In the genomic region with DNA sequence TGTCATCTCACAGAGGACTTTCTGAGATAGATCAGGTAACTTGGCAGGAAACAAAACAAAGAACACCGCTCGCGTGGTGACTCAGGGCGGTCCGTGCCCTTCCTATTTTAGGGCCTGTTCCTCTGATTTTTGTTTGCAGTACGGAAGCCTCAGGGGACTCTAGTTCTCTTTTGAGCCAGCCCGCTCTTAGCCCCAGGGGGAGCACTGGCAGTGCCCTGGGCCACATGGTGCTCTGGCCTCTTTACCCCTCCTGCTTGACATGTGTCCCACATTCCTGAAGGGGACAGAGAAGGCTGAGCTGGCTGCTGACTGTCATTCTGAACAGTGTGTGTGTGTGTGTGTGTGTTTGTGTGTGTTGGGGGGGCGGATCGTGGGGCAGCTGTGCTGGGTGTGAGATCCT, we compare ENCODE assay signal across 11 mouse cellular contexts. TPM values are rescaled to one million over a fixed set of nuclear protein-coding genes. Genes with fewer than 3 reads are reported as not detected.
DNase-seq lines count a peak whose midpoint lies in the region; ATAC-seq and TF ChIP-seq lines count a peak whose summit lies in the region.
"Had no signal": no experiment of that assay in that cellular context is flagged by ENCODE, and none has a peak within 500 bp of the region (broad histone marks: within the 10 kb centered on the region; RNA-seq: fewer than 3 reads in every experiment).

No protein-coding gene starts in this region.

- no peaks in the 10 kb centered on the region for H3K9me3 ChIP-seq in heart, embryonic 13.5 days
- H3K9me3 ChIP-seq in heart, embryonic 12.5 days (replicated peaks), result no peaks in the 10 kb centered on the region
- no peaks in the 10 kb centered on the region for H3K9me3 ChIP-seq in limb, embryonic 14.5 days (ENCODE audit: control insufficient read depth, low read length)
- no peaks in the 10 kb centered on the region for H3K9me3 ChIP-seq in stomach, embryonic 16.5 days (replicated peaks; ENCODE audit: control insufficient read depth, low read length)
- H3K9me3 ChIP-seq: limb, embryonic 13.5 days had no signal

- no peak overlapping the region for H3K27ac ChIP-seq in heart, embryonic 13.5 days (replicated peaks)
- no peak overlapping the region for H3K27ac ChIP-seq in heart, embryonic 12.5 days (ENCODE audit: poor library complexity, severe bottlenecking)
- no peak overlapping the region for H3K27ac ChIP-seq in limb, embryonic 14.5 days (replicated peaks; ENCODE audit: low read depth, low read length)
- H3K27ac ChIP-seq in stomach, embryonic 16.5 days (ENCODE audit: low read length), result peak overlapping the region; percentile 31; the same call in 1 of the 2 replicates

- 40% methylated on average over 9 of the region's 9 CpGs for WGBS in heart, embryonic 13.5 days
- 44% methylated on average over 9 of the region's 9 CpGs for WGBS in heart, embryonic 12.5 days
- WGBS in limb, embryonic 14.5 days, result 45% methylated on average over 9 of the region's 9 CpGs
- 36% methylated on average over 9 of the region's 9 CpGs for WGBS in stomach, embryonic 16.5 days

- H3K4me3 ChIP-seq in heart, embryonic 13.5 days, result no peak overlapping the region
- no peak overlapping the region for H3K4me3 ChIP-seq in heart, embryonic 12.5 days
- no peak overlapping the region for H3K4me3 ChIP-seq in limb, embryonic 14.5 days (replicated peaks; ENCODE audit: low read length)
- H3K4me3 ChIP-seq in stomach, embryonic 16.5 days (replicated peaks; ENCODE audit: low read length), result no peak overlapping the region
- H3K4me3 ChIP-seq: limb, embryonic 13.5 days had no signal

- DNase-seq in spleen, adult 18-20 months, result peak; percentile 59 to 63
- no peak for DNase-seq in spleen, adult 12 weeks (ENCODE audit: low spot score)
- DNase-seq in limb, embryonic 14.5 days (ENCODE audit: low spot score), result no peak
- no peak for DNase-seq in urinary bladder, postnatal 4 days (ENCODE audit: low spot score in 2 of 2)
- DNase-seq: cerebellum, adult 11-12 months; heart, postnatal 36 days had no signal

- no peaks in the 10 kb centered on the region for H3K27me3 ChIP-seq in heart, embryonic 13.5 days (replicated peaks)
- H3K27me3 ChIP-seq in heart, embryonic 12.5 days (replicated peaks), result no peaks in the 10 kb centered on the region
- no peaks in the 10 kb centered on the region for H3K27me3 ChIP-seq in limb, embryonic 14.5 days (ENCODE audit: control insufficient read depth, insufficient read depth, low read length)
- H3K27me3 ChIP-seq in stomach, embryonic 16.5 days (ENCODE audit: control insufficient read depth, insufficient read depth, low read length), result no peaks in the 10 kb centered on the region
- H3K27me3 ChIP-seq: limb, embryonic 13.5 days had no signal

- no peak for TF ChIP-seq POLR2A in limb, embryonic 14.5 days (IDR thresholded peaks at IDR 0.05; ENCODE audit: borderline replicate concordance, extremely low read depth, insufficient read depth, insufficient read length)

- no peaks in the 10 kb centered on the region for H3K36me3 ChIP-seq in heart, embryonic 13.5 days
- H3K36me3 ChIP-seq in heart, embryonic 12.5 days, result no peaks in the 10 kb centered on the region
- no peaks in the 10 kb centered on the region for H3K36me3 ChIP-seq in limb, embryonic 14.5 days (ENCODE audit: control insufficient read depth, insufficient read depth, low read length)
- no peaks in the 10 kb centered on the region for H3K36me3 ChIP-seq in stomach, embryonic 16.5 days (ENCODE audit: control insufficient read depth, insufficient read depth, low read length)
- H3K36me3 ChIP-seq: limb, embryonic 13.5 days had no signal

- ATAC-seq in heart, embryonic 13.5 days (ENCODE audit: extremely low read depth, insufficient number of reproducible peaks, low FRiP score, low TSS enrichment), result no peak
- no peak for ATAC-seq in heart, embryonic 12.5 days (ENCODE audit: insufficient number of reproducible peaks, low FRiP score)
- no peak for ATAC-seq in limb, embryonic 14.5 days (ENCODE audit: low FRiP score, low read depth)
- ATAC-seq in stomach, embryonic 16.5 days (ENCODE audit: insufficient read depth, low FRiP score), result no peak
- no peak for ATAC-seq in cerebellum, adult (ENCODE audit: insufficient number of reproducible peaks, low FRiP score, low TSS enrichment)

- H3K4me2 ChIP-seq in heart, embryonic 13.5 days, result no peak overlapping the region
- no peak overlapping the region for H3K4me2 ChIP-seq in heart, embryonic 12.5 days
- no peak overlapping the region for H3K4me2 ChIP-seq in limb, embryonic 14.5 days (replicated peaks; ENCODE audit: low read depth, low read length, severe bottlenecking)
- H3K4me2 ChIP-seq in stomach, embryonic 16.5 days (ENCODE audit: low read depth, low read length), result no peak overlapping the region
- H3K4me2 ChIP-seq: limb, embryonic 13.5 days had no signal

- H3K9ac ChIP-seq in heart, embryonic 13.5 days, result peak overlapping the region; percentile 0; the same call in 1 of the 2 replicates
- no peak overlapping the region; the same call in 1 of the 2 replicates for H3K9ac ChIP-seq in heart, embryonic 12.5 days
- H3K9ac ChIP-seq in limb, embryonic 14.5 days (ENCODE audit: low read depth, low read length, severe bottlenecking), result peak overlapping the region; percentile 25; the same call in 1 of the 2 replicates
- H3K9ac ChIP-seq in stomach, embryonic 16.5 days (ENCODE audit: low read length), result peak overlapping the region; percentile 38; the same call in 1 of the 2 replicates
- H3K9ac ChIP-seq: limb, embryonic 13.5 days had no signal

- H3K4me1 ChIP-seq in heart, embryonic 13.5 days, result peaks cover 69% of the 10 kb centered on the region
- H3K4me1 ChIP-seq in heart, embryonic 12.5 days (replicated peaks), result peaks cover 64% of the 10 kb centered on the region
- peaks cover 28% of the 10 kb centered on the region for H3K4me1 ChIP-seq in limb, embryonic 14.5 days (ENCODE audit: control insufficient read depth, insufficient read depth, low read length)
- H3K4me1 ChIP-seq in stomach, embryonic 16.5 days (ENCODE audit: control insufficient read depth, insufficient read depth, low read length), result peaks cover 69% of the 10 kb centered on the region

RNA-seq across cellular contexts. Expression of a gene that starts 46.8 kb away (rescaled TPM):
- 6.2 and 6.5 TPM in 2 replicates for polyA plus RNA-seq in heart, embryonic 13.5 days (2015; fragmentation: Nextera tagmentation; extraction: Ambion mirVana)
- 9.7 and 10.5 TPM in 2 replicates for polyA plus RNA-seq in heart, embryonic 12.5 days (2016; fragmentation: Nextera tagmentation; extraction: Ambion mirVana)
- 39.7 and 48.3 TPM in 2 replicates for polyA plus RNA-seq in limb, embryonic 14.5 days (2012; rRNA removed)
- polyA plus RNA-seq in limb, embryonic 14.5 days (2014; fragmentation: Nextera tagmentation; extraction: Ambion mirVana), result 27.1 and 37.1 TPM in 2 replicates
- 13.7 and 14.2 TPM in 2 replicates for polyA plus RNA-seq in stomach, embryonic 16.5 days (2015; fragmentation: Nextera tagmentation; extraction: Ambion mirVana)

Comparison
In these comparisons a context has a peak if more than half of its experiments do, and no peak if none do; other contexts are left out.
1. DNase-seq: peak in spleen, adult 18-20 months (2 of 2); none in spleen, adult 12 weeks (single experiment), limb, embryonic 14.5 days (single experiment) and urinary bladder, postnatal 4 days (0 of 2).